Mouse (Mus musculus) macrophage (primary cell): ENCODE results near the gene Ufsp2. TPM values are rescaled to one million over a fixed set of nuclear protein-coding genes. Genes with fewer than 3 reads are reported as not detected.
A peak's percentile ranks its signal among the peaks of the same experiment; 100 is the strongest.

ENCODE experiments used
- H3K27ac ChIP-seq: fragments of 350-480 bp; formaldehyde crosslinking; 2 replicates; pipeline ENCODE4 v1.9.0; 2021
- H3K36me3 ChIP-seq: fragments of 350-480 bp; formaldehyde crosslinking; 2 replicates; pipeline ENCODE4 v1.9.0; 2021; ENCODE audit errors: inconsistent target
- H3K4me3 ChIP-seq: fragments of 350-480 bp; formaldehyde crosslinking; 2 replicates; pipeline ENCODE4 v1.9.0; 2021; ENCODE audit errors: inconsistent target
- H3K79me2 ChIP-seq: fragments of 350-480 bp; formaldehyde crosslinking; 2 replicates; pipeline ENCODE4 v1.9.0; 2021; ENCODE audit errors: inconsistent target
- WGBS: methylation state at CpG from one replicate; pipeline ENCODE4 v1.1.7; 2026; ENCODE audit warnings: inconsistent platforms; ENCODE audit not compliant: missing documents; 5-methylcytosine and 5-hydroxymethylcytosine counted together
- polyA plus RNA-seq: library from polyadenylated mRNA; stranded (reverse); fragments of 250-400 nt; gene quantifications from 3 replicates; pipeline ENCODE4 v1.2.4, GENCODE M21; 2018; ENCODE audit warnings: inconsistent platforms
- total RNA-seq, 78 experiments: library from RNA; depleted of rRNA; stranded (reverse); fragments of 250-400 nt; gene quantifications; 1 replicate in 9 of 78; 2 replicates in 24 of 78; 3 replicates in 43 of 78; 4 replicates in 2 of 78; pipeline ENCODE4 v1.2.4; 2018; ENCODE audit warnings: inconsistent platforms in 56 of 78

Gene Ufsp2
- 100 to 1,000 TPM in 4 of 26 experiments, 10 to 100 TPM in 22; 15.2 to 110 (median 71.5) TPM for total RNA-seq (2018; cell fraction: chromatin; rRNA removed)
- total RNA-seq (2018; cell fraction: cytosol; rRNA removed), result 10 to 100 TPM; 27.4 to 49.9 (median 37.7) TPM
- total RNA-seq (2018; cell fraction: nucleus; rRNA removed), result 10 to 100 TPM; 15.7 to 93.1 (median 42.2) TPM
- polyA plus RNA-seq, result 46.5 to 83.4 TPM (median 48.1 TPM) in 3 replicates

- H3K79me2 ChIP-seq, result peaks cover 38% of the 10 kb centered on the region
- peaks cover 12% of the 10 kb centered on the region; the same call in 1 of the 2 replicates for H3K36me3 ChIP-seq
- H3K4me3 ChIP-seq, result peak within 1 kb of the TSS; percentile 92
- under 1% methylated on average over 57 of the region's 57 CpGs for WGBS
- peak within 1 kb of the TSS; percentile 90 for H3K27ac ChIP-seq
Measured at GRCm38 (mm10) chr8:45975126-45975836, at the start of gene Ufsp2, which contains the start of gene 1700029J07Rik. Gene Ufsp2, plus strand, starts transcription at chr8:45975528. Gene 1700029J07Rik, minus strand, starts transcription at chr8:45975252.

DNA sequence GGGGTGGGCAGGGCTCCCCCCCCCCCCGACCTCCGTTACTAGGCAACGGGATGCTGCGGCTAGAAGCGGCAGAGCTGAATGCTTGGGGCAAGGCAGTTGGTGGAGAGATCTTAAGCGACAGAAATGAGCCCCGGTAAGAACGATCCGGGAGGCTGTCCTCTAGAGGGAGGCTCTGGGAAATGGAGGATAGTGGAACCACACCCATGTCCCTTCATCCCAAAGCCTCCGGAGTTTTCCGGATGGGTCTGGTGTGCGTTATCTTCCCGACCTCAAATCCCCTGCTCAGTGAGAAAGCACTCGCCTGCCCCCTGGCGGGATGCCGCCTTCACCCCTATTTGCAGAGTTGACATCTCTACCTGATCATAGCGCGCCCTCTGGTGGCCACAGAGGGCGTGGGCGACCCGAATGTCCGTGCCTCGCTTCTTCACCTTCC is 40.7 kb upstream of the Ufsp2 start, which contains the start of gene Ccdc110:
Gene Ccdc110 (plus strand): TSS at position 38 of the 433 bp plus-strand sequence.
- H3K36me3 ChIP-seq, result no peaks in the 10 kb centered on the region
- H3K4me3 ChIP-seq, result no peak within 1 kb of the TSS
- H3K27ac ChIP-seq, result no peak within 1 kb of the TSS
- 5% methylated on average over 23 of the region's 23 CpGs for WGBS
- H3K79me2 ChIP-seq, result no peaks in the 10 kb centered on the region

DNA sequence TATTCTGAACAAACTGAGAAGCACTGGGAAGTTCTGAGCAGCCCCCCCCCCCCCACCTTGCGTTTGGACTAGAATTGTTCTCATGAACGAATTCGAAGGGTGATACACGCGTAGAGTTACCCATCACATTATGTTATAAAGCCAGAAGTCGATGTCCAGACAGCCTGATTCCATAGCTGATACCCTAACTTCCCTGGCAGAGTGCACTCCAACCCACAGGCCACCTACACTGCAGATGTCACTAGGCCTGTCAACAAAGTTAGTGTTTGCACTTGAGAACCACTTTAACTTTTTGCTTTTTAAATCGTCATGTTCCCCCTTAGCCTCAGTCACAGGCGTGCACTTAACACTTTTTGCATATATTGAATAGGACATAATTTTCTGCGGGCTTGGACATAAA is 38.3 kb upstream of the Ufsp2 start:
- H3K79me2 ChIP-seq, result no peaks in the 10 kb centered on the region
- H3K36me3 ChIP-seq, result no peaks in the 10 kb centered on the region
- H3K4me3 ChIP-seq, result no peak overlapping the region
- H3K27ac ChIP-seq, result no peak overlapping the region
- 88% methylated on average over 9 of the region's 9 CpGs for WGBS

GRCm38 (mm10) chr8:45946283-45946682 is 29.0 kb upstream of the Ufsp2 start:
- WGBS, result 96% methylated on average over 4 of the region's 4 CpGs
- Histone ChIP-seq H3K79me2 (no peaks in the 10 kb centered on the region), H3K36me3 (no peaks in the 10 kb centered on the region), H3K27ac (no peak overlapping the region), H3K4me3 (no peak overlapping the region)

- no peaks in the 10 kb centered on the region for H3K36me3 ChIP-seq
- H3K27ac ChIP-seq, result no peak overlapping the region
- 71% methylated on average over 2 of the region's 2 CpGs for WGBS
- no peak overlapping the region for H3K4me3 ChIP-seq
- H3K79me2 ChIP-seq, result no peaks in the 10 kb centered on the region
Measured at GRCm38 (mm10) chr8:45950622-45951021, 24.7 kb upstream of the Ufsp2 start.

- WGBS, result 97% methylated on average over 12 of the region's 12 CpGs
Measured at GRCm38 (mm10) chr8:45970894-45971293, 4.4 kb upstream of the Ufsp2 start.

GRCm38 (mm10) chr8:45973988-45974505 is 1.3 kb upstream of the Ufsp2 start:
- Histone ChIP-seq H3K27ac (no peak overlapping the region), H3K36me3 (peaks cover 6% of the 10 kb centered on the region; the same call in 1 of the 2 replicates), H3K79me2 (peaks cover 36% of the 10 kb centered on the region), H3K4me3 (no peak overlapping the region)
- 83% methylated on average over 7 of the region's 8 CpGs for WGBS

More at GRCm38 (mm10) chr8:45970894-45971293, 4.4 kb upstream of the Ufsp2 start:
- H3K79me2 ChIP-seq, result peaks cover 5% of the 10 kb centered on the region
- H3K36me3 ChIP-seq, result no peaks in the 10 kb centered on the region
- H3K27ac ChIP-seq, result no peak overlapping the region
- H3K4me3 ChIP-seq, result no peak overlapping the region

- peaks cover 38% of the 10 kb centered on the region for H3K79me2 ChIP-seq
- peaks cover 16% of the 10 kb centered on the region for H3K36me3 ChIP-seq
- H3K4me3 ChIP-seq, result peak overlapping the region; percentile 92
- WGBS, result 31% methylated on average over 11 of the region's 11 CpGs
- peak overlapping the region; percentile 90 for H3K27ac ChIP-seq
Measured at GRCm38 (mm10) chr8:45975837-45976468, 625 bp downstream of the Ufsp2 start.

DNA sequence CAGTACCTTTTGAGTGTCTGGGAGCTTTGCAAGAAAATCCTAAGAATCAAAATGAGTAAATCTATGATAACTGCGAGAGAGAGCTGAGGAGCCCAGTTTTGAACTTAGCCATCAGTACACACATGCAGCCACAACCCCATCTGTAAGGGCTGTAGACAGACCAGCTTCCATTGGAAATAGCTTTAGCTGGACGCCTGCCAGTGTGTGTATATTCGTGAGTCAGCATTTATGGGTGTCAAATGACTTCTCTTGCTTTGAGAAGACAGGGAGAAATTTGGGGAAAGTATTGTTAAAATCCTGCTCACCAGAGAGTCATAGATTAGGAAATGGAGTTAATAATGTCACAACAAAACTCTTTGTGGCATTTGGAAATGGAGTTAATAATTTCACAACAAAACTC is 11.3 kb downstream of the Ufsp2 start:
- Histone ChIP-seq H3K36me3 (peaks cover 51% of the 10 kb centered on the region), H3K27ac (no peak overlapping the region), H3K4me3 (no peak overlapping the region), H3K79me2 (no peaks in the 10 kb centered on the region; the same call in 1 of the 2 replicates)
- WGBS, result 69% methylated on average over 3 of the region's 3 CpGs

DNA sequence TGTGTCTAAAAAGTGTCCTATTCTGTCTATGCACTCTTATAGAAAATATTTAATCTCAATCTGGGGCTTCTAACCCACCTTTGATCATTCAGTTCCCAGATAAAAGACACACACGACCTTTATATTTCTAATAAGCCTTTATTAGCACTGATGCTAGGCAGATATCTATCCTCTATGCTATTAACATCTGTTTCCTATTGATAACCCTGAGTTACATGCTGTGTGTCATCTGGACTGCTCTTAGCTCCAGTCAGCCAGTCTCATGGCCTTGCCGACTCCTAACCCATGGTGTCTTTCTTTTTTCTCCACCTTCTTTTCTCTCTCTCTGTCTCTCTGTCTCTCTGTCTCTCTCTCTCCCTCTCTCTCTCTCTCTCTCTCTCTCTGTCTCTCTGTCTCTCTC is 12.9 kb downstream of the Ufsp2 start:
- 78% methylated on average over 2 of the region's 2 CpGs for WGBS
- H3K4me3 ChIP-seq, result no peak overlapping the region
- H3K36me3 ChIP-seq, result peaks cover 41% of the 10 kb centered on the region
- H3K79me2 ChIP-seq, result no peaks in the 10 kb centered on the region; the same call in 1 of the 2 replicates
- no peak overlapping the region for H3K27ac ChIP-seq

DNA sequence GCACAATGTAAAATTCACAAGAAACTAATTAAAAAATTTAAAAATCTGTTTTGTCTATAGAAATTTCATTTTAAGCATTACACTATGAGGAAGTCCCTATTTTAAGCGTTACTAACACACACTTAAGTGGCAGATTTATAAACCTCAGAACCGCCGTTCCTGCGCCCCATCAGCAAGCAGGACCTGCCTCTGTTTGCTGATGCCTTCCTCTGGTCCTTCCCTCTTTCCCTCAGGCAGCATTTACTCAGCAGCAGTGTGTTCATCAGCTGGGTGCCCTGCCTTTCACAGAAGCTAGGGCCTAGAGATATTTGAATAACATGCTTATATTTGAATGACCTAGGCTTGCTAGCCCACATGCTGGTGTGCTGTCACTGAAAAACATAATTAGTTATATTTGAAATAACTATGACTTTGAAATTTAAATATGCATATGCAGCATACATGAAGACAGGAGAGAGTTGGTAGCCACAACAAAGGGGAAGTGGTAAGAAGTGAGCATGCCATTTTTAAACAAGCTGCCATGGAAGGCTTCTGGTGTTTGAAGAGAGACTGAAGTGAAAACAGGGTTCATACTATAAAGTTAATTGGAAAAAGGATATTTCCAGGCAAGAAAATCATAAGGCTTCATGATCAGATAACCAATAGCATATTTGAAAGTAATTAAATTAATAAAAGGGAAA is 15.4 kb downstream of the Ufsp2 start:
- Histone ChIP-seq H3K36me3 (peaks cover 28% of the 10 kb centered on the region; the same call in 1 of the 2 replicates), H3K27ac (peak overlapping the region; percentile 58), H3K4me3 (no peak overlapping the region), H3K79me2 (no peaks in the 10 kb centered on the region; the same call in 1 of the 2 replicates)
- WGBS, result 6% methylated on average over 4 of the region's 4 CpGs

DNA sequence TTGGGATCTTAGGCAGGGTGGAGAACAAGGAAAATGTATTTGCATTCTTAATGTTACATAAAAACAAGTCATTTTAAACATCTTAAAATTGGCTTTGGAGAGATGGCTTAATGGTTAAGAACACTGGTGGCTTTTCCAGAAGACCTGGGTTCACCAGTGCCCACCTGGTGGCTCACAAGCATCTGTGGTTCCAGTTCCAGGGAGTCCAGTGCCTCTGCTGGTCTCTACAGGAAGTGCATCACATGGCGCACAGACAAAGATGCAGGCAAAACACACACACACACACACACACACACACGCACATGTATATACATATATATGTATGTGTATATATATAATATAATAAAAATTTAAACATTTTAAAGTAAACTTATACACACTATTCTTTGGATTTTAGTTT is 18.8 kb downstream of the Ufsp2 start:
- no CpG with 5 or more reads among the region's 2 CpGs for WGBS
- H3K36me3 ChIP-seq, result peaks cover 24% of the 10 kb centered on the region; the same call in 1 of the 2 replicates
- no peak overlapping the region for H3K27ac ChIP-seq
- peaks cover 4% of the 10 kb centered on the region; the same call in 1 of the 2 replicates for H3K79me2 ChIP-seq
- no peak overlapping the region for H3K4me3 ChIP-seq

DNA sequence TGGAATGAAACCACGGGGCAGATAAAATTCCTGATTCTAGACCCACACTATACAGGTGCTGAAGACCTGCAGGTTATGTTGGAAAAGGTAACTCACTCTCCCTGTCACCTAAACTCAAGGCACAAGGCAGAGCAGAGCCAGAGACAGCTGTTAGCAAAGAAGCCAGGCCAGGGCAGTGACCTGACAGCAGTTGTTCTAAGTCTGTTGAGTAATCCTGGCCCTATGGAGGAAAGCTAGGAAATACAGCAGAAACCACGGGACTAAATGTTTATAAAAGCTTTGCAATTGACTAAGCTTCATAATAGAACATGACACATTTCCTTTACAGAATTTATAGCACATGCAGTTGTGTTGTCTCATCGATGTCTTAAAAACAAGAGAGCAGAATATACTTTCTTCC is 20.2 kb downstream of the Ufsp2 start:
- Histone ChIP-seq H3K27ac (peak overlapping the region; percentile 44), H3K79me2 (peaks cover 4% of the 10 kb centered on the region; the same call in 1 of the 2 replicates), H3K36me3 (peaks cover 24% of the 10 kb centered on the region; the same call in 1 of the 2 replicates), H3K4me3 (no peak overlapping the region)
- 69% methylated on average over 3 of the region's 3 CpGs for WGBS

DNA sequence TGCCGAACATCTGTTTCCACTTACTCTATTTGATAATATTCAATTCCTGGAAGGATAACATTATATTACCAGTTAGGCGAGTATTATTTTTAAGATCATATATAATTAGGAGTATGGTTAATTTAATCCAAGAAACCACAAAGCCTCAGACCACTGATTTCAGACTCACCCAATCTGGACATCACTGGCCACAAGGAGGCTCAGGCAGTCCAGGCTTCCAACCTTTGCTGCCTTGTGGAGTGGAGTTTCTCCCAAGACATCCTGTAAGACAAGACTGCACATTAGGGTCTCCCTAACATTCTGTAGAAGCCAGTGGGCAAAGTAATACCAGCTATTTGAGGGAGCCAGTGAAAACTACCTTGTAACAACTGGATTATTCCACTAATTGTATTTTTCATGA is 22.9 kb downstream of the Ufsp2 start:
- H3K79me2 ChIP-seq, result peaks cover 4% of the 10 kb centered on the region; the same call in 1 of the 2 replicates
- H3K36me3 ChIP-seq, result peaks cover 18% of the 10 kb centered on the region; the same call in 1 of the 2 replicates
- H3K27ac ChIP-seq, result peak overlapping the region; percentile 63; the same call in 1 of the 2 replicates
- 87% methylated on average over 2 of the region's 2 CpGs for WGBS
- H3K4me3 ChIP-seq, result peak overlapping the region; percentile 50
